Mouse (Mus musculus): Measurements from ENCODE around the gene Tssk4. TPM values are rescaled to one million over a fixed set of nuclear protein-coding genes. Genes with fewer than 3 reads are reported as not detected.

Gene Tssk4
- total and polyA plus RNA-seq, 2 experiments from 2014 or later: 0.16 to 0.28 TPM

GRCm38 (mm10) chr14:55637795-55638194 lies 12.2 kb upstream of the Tssk4 start, which contains the start of gene Gm49378:
Gene Gm49378, minus strand, starts transcription at chr14:55637895.
- no peak for ATAC-seq (ENCODE audit: low FRiP score)
- no peak for TF ChIP-seq CTCF (IDR thresholded peaks at IDR 0.05)
- DNase-seq (ENCODE audit: low spot score): no peak
- Histone ChIP-seq H3K4me2 (ENCODE audit: low read depth, low read length, poor library complexity, severe bottlenecking) (no peak within 1 kb of the TSS), H3K36me3 (ENCODE audit: insufficient read depth, low read length) (peaks cover 42% of the 10 kb centered on the region), H3K4me3 (ENCODE audit: low read depth, low read length) (no peak within 1 kb of the TSS), H3K27me3 (ENCODE audit: insufficient read depth, low read length) (no peaks in the 10 kb centered on the region), H3K9me3 (ENCODE audit: low read length) (no peaks in the 10 kb centered on the region), H3K27ac (ENCODE audit: low read depth, low read length) (no peak within 1 kb of the TSS), H3K4me1 (ENCODE audit: insufficient read depth, low read length) (peaks cover 6% of the 10 kb centered on the region; the same call in 1 of the 2 replicates), H3K9ac (replicated peaks; ENCODE audit: low read length, poor library complexity, severe bottlenecking) (no peak within 1 kb of the TSS)
- 95% methylated on average over 9 of the region's 9 CpGs for WGBS

GRCm38 (mm10) chr14:55640816-55641215 lies 9.2 kb upstream of the Tssk4 start:
- 97% methylated on average over 14 of the region's 14 CpGs for WGBS
- ATAC-seq (ENCODE audit: low FRiP score): no peak
- peaks cover 30% of the 10 kb centered on the region for H3K36me3 ChIP-seq (ENCODE audit: insufficient read depth, low read length)
- H3K4me3 ChIP-seq (ENCODE audit: low read depth, low read length): no peak overlapping the region
- H3K4me1 ChIP-seq (ENCODE audit: insufficient read depth, low read length): 0 out of 2 replicates have a peak, but pooled peaks cover 6% of the 10 kb centered on the region
- no peak overlapping the region for H3K27ac ChIP-seq (ENCODE audit: low read depth, low read length)
- DNase-seq (ENCODE audit: low spot score): no peak
- TF ChIP-seq CTCF (IDR thresholded peaks at IDR 0.05): no peak
- no peaks in the 10 kb centered on the region for H3K27me3 ChIP-seq (ENCODE audit: insufficient read depth, low read length)
- H3K9me3 ChIP-seq (ENCODE audit: low read length): no peaks in the 10 kb centered on the region
- no peak overlapping the region for H3K9ac ChIP-seq (replicated peaks; ENCODE audit: low read length, poor library complexity, severe bottlenecking)
- H3K4me2 ChIP-seq (ENCODE audit: low read depth, low read length, poor library complexity, severe bottlenecking): no peak overlapping the region

DNA sequence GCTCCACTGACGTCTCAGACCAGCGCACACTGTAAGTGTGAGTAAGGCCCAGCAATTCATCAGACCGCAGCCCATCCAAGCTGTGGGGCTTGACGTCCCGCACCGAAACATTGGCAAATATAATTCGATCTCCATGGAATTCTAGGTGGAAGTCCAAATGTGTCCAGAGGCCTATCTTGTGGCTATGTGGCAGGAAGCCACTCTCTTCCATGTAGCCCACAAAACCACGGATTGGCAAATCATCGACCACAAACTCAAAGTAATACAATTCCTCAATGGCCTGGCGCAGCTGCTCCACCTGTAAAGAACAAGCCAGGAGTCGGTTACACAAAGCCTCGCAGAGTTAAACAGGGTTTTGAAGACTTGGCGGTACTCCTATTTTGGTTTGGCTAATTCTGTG lies 8.7 kb upstream of the Tssk4 start:
- ATAC-seq (ENCODE audit: low FRiP score): no peak
- H3K27ac ChIP-seq (ENCODE audit: low read depth, low read length): no peak overlapping the region

DNA sequence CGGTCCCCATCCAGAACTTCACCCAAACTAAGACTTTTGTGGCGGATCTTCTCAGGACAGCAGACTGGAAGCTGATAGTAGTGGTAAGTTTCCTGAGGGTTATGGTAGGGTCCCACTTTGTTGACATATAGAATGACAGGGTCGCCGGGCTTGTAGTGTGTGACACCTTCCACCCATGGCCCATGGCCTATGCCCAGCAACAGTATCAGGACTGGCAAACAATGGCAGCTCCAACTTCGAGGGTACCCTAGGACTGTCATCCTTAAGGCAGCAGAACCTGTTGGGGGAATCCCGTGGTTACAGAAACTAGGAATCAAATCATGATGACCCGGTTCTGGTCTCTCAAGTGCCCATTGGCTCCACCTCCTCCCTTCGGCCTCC lies 7.3 kb upstream of the Tssk4 start:
- Histone ChIP-seq H3K27ac (ENCODE audit: low read depth, low read length) (peak overlapping the region; percentile 96), H3K4me3 (ENCODE audit: low read depth, low read length) (peak overlapping the region; percentile 97), H3K4me2 (ENCODE audit: low read depth, low read length, poor library complexity, severe bottlenecking) (peak overlapping the region; percentile 77), H3K4me1 (ENCODE audit: insufficient read depth, low read length) (0 out of 2 replicates have a peak, but pooled peaks cover 6% of the 10 kb centered on the region), H3K27me3 (ENCODE audit: insufficient read depth, low read length) (no peaks in the 10 kb centered on the region), H3K36me3 (ENCODE audit: insufficient read depth, low read length) (peaks cover 24% of the 10 kb centered on the region), H3K9me3 (ENCODE audit: low read length) (no peaks in the 10 kb centered on the region), H3K9ac (replicated peaks; ENCODE audit: low read length, poor library complexity, severe bottlenecking) (peak overlapping the region; percentile 94)
- no peak for TF ChIP-seq CTCF (IDR thresholded peaks at IDR 0.05)
- ATAC-seq (ENCODE audit: low FRiP score): no peak; the same call in 1 of the 2 replicates
- DNase-seq (ENCODE audit: low spot score): no peak
- 19% methylated on average over 8 of the region's 8 CpGs for WGBS

More for the DNA sequence above, 8.7 kb upstream of the Tssk4 start:
- DNase-seq (ENCODE audit: low spot score): no peak
- Histone ChIP-seq H3K4me1 (ENCODE audit: insufficient read depth, low read length) (0 out of 2 replicates have a peak, but pooled peaks cover 6% of the 10 kb centered on the region), H3K36me3 (ENCODE audit: insufficient read depth, low read length) (peaks cover 30% of the 10 kb centered on the region), H3K27me3 (ENCODE audit: insufficient read depth, low read length) (no peaks in the 10 kb centered on the region), H3K9me3 (ENCODE audit: low read length) (no peaks in the 10 kb centered on the region), H3K4me3 (ENCODE audit: low read depth, low read length) (no peak overlapping the region), H3K9ac (replicated peaks; ENCODE audit: low read length, poor library complexity, severe bottlenecking) (no peak overlapping the region), H3K4me2 (ENCODE audit: low read depth, low read length, poor library complexity, severe bottlenecking) (no peak overlapping the region)
- TF ChIP-seq CTCF (IDR thresholded peaks at IDR 0.05): no peak
- 96% methylated on average over 13 of the region's 13 CpGs for WGBS

GRCm38 (mm10) chr14:55643060-55643907 lies 6.7 kb upstream of the Tssk4 start, which contains the start of gene Tm9sf1:
Gene Tm9sf1, minus strand, starts transcription at chr14:55643806.
- under 1% methylated on average over 89 of the region's 89 CpGs for WGBS
- Histone ChIP-seq H3K4me3 (ENCODE audit: low read depth, low read length) (peak within 1 kb of the TSS; percentile 97), H3K36me3 (ENCODE audit: insufficient read depth, low read length) (peaks cover 22% of the 10 kb centered on the region), H3K9ac (replicated peaks; ENCODE audit: low read length, poor library complexity, severe bottlenecking) (peak within 1 kb of the TSS; percentile 94), H3K9me3 (ENCODE audit: low read length) (no peaks in the 10 kb centered on the region), H3K4me1 (ENCODE audit: insufficient read depth, low read length) (0 out of 2 replicates have a peak, but pooled peaks cover 6% of the 10 kb centered on the region), H3K27me3 (ENCODE audit: insufficient read depth, low read length) (no peaks in the 10 kb centered on the region), H3K27ac (ENCODE audit: low read depth, low read length) (peak within 1 kb of the TSS; percentile 96), H3K4me2 (ENCODE audit: low read depth, low read length, poor library complexity, severe bottlenecking) (peak within 1 kb of the TSS; percentile 77)
- peak; percentile 11; the same call in 1 of the 2 replicates for TF ChIP-seq CTCF (IDR thresholded peaks at IDR 0.05)
- ATAC-seq (ENCODE audit: low FRiP score): peak; percentile 87
- peak; percentile 80 for DNase-seq (ENCODE audit: low spot score)

All from midbrain, postnatal 0 days (tissue).